Mouse (Mus musculus) erythroblast, embryonic 14.5 days (primary cell): Measurements from ENCODE around the gene Miga1. TPM values are rescaled to one million over a fixed set of nuclear protein-coding genes. Genes with fewer than 3 reads are reported as not detected.
A peak's percentile ranks its signal among the peaks of the same experiment; 100 is the strongest.

ENCODE experiments used
- H3K27me3 ChIP-seq: 2 replicates; pipeline ENCODE4 v1.6.1; 2012; ENCODE audit warnings: inconsistent platforms; ENCODE audit not compliant: control insufficient read depth
- H3K36me3 ChIP-seq: 2 replicates; pipeline ENCODE4 v1.6.1; 2012; ENCODE audit warnings: mild to moderate bottlenecking, inconsistent platforms; ENCODE audit not compliant: control insufficient read depth
- H3K4me1 ChIP-seq: 2 replicates; pipeline ENCODE4 v1.6.1; 2012; ENCODE audit warnings: inconsistent platforms; ENCODE audit not compliant: control insufficient read depth
- H3K4me3 ChIP-seq: replicated peaks from 2 replicates; pipeline ENCODE3; 2012; ENCODE audit warnings: moderate library complexity, mild to moderate bottlenecking, inconsistent platforms
- H3K9me3 ChIP-seq: 2 replicates; pipeline ENCODE4 v1.6.1; 2012; ENCODE audit warnings: low read length, inconsistent platforms, mixed read lengths; ENCODE audit not compliant: control insufficient read depth
- GATA1 ChIP-seq: IDR thresholded peaks from 2 replicates; pipeline ENCODE4 v1.6.1; 2012; ENCODE audit warnings: low read length, inconsistent platforms, mixed read lengths
- TAL1 ChIP-seq: IDR thresholded peaks from 3 replicates; pipeline ENCODE4 v1.6.1; 2012; ENCODE audit warnings: low read length, inconsistent platforms, mixed read lengths
- polyA plus RNA-seq: library from polyadenylated mRNA; stranded (reverse); fragments of >175 nt; gene quantifications from 2 replicates; pipeline ENCODE4 v1.2.3, GENCODE M21; 2012

Gene Miga1
- polyA plus RNA-seq, 1 experiment = 0.55 TPM

DNA sequence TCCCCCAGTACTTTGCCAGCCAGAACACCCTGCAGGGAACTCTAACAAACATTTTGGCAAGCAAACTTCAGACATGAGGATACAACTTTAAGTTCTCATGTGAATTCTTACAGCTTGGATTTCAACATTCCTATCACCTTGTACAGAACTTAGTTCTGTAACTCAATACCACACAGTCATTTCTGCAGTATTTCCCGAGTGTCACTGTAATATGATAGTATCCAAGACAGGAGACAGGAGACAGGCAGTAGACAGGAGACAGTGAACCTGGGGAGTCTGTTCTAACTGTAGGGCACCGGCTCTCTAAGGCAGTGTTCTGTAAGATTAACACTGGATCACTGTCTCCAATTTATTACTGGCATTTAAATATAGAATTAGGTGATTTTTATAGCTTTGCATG is 61.8 kb downstream of the Miga1 start:
- H3K4me3 ChIP-seq = no peak overlapping the region
- H3K4me1 ChIP-seq = peaks cover 6% of the 10 kb centered on the region
- H3K36me3 ChIP-seq = peaks cover 18% of the 10 kb centered on the region
- H3K27me3 ChIP-seq = no peaks in the 10 kb centered on the region
- no peaks in the 10 kb centered on the region for H3K9me3 ChIP-seq
- TF ChIP-seq GATA1 (no peak), TAL1 (no peak)

DNA sequence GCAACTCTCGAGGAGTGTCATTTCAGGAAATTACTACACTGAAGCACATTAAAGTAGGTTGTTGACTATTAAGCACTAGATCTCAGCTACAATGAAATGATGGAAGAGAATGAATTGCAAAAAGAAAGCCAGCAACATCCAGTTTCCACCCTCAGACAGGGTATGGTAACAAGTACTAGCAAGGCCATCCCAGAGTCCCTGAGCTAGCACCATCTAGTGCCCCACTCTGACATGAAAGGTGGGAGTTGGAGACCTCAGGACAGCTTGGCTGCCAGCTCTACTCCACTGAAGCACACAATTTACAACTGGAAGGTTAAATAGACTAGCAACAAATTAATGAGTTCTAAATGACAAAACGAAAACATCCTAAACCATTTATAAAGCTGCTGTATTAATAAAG is 62.3 kb downstream of the Miga1 start:
- H3K36me3 ChIP-seq = peaks cover 16% of the 10 kb centered on the region
- peaks cover 6% of the 10 kb centered on the region for H3K4me1 ChIP-seq
- H3K27me3 ChIP-seq = no peaks in the 10 kb centered on the region
- no peaks in the 10 kb centered on the region for H3K9me3 ChIP-seq
- H3K4me3 ChIP-seq = no peak overlapping the region
- TF ChIP-seq GATA1 (no peak), TAL1 (no peak)

DNA sequence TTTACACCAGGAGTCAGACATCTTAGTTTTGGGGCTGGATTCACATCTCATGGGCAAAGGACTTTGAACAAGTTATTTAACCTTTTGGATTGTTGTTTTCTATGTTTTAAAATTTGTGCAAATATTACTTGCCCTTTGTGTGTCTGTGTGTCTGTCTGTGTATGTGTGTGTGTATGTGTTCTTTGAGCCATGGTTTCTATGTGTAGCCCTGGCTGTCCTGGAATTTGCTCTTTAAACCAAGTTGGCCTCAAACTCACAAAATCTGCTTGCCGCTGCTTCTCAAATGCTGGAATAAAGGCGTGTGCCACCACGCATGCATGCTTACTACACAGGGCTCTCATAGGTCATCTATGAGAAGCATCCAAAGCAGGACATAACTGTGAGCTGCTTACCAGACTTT is 63.3 kb downstream of the Miga1 start:
- peaks cover 9% of the 10 kb centered on the region for H3K36me3 ChIP-seq
- H3K27me3 ChIP-seq = no peaks in the 10 kb centered on the region
- no peak overlapping the region for H3K4me3 ChIP-seq
- H3K4me1 ChIP-seq = no peaks in the 10 kb centered on the region; the same call in 1 of the 2 replicates
- TF ChIP-seq TAL1 = no peak
- no peak for TF ChIP-seq GATA1
- no peaks in the 10 kb centered on the region for H3K9me3 ChIP-seq

DNA sequence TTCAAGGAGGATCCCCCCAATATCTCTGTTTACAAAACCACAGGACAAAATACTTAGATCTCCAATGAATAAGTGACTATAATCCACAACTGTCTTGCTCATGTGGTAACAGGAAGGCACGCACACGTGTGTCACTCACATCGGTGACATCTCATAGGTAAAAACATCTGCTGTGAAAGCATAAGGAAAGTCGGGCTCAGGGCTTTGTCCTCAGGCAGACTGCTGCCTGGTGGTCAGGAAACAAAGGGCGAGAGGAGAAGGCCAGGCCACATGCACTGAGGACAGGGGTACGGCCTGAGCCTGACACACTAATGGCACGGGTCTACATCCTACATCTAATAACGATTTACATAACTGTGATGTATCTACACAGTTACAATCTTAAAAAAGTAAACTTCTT is 65.2 kb downstream of the Miga1 start:
- no peaks in the 10 kb centered on the region for H3K27me3 ChIP-seq
- H3K4me1 ChIP-seq = no peaks in the 10 kb centered on the region
- no peak overlapping the region for H3K4me3 ChIP-seq
- H3K36me3 ChIP-seq = peaks cover 9% of the 10 kb centered on the region
- TF ChIP-seq TAL1 = no peak
- no peak for TF ChIP-seq GATA1
- no peaks in the 10 kb centered on the region for H3K9me3 ChIP-seq

DNA sequence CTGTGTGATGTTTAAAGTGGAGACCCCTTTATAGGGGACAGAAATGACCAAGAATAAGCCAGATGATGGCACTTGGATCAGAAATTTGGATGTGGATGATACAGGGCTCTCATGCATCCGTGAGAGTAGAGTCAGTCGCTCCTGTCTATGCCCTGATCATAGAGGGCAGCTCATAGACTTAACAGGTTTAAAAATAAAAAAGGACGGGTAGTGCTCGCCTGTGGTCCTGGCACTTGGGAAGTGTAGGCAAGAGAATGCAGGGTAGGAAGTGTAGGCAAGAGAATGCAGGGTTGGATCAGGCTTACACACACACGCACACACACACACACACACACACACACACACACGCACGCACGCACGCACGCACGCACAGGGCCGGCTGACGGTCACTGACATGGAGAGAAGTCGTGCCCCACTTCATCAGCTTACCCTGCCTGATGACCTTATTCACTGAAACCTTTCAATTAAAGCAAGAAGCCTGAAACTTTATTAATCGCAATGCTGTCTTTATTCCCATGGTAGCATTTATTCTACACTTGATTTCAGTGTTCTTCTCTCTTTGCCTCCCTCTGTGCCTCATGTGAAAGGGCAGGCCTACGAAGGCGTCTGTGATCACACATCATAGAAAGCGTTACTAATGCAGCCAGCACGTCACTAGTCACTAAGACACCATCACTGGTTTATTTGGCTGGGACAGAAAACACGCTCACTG is 67.1 kb downstream of the Miga1 start:
- H3K4me1 ChIP-seq = no peaks in the 10 kb centered on the region
- H3K36me3 ChIP-seq = peaks cover 9% of the 10 kb centered on the region
- H3K4me3 ChIP-seq = no peak overlapping the region
- no peaks in the 10 kb centered on the region for H3K9me3 ChIP-seq
- no peak for TF ChIP-seq TAL1
- TF ChIP-seq GATA1 = no peak
- H3K27me3 ChIP-seq = peaks cover 9% of the 10 kb centered on the region

DNA sequence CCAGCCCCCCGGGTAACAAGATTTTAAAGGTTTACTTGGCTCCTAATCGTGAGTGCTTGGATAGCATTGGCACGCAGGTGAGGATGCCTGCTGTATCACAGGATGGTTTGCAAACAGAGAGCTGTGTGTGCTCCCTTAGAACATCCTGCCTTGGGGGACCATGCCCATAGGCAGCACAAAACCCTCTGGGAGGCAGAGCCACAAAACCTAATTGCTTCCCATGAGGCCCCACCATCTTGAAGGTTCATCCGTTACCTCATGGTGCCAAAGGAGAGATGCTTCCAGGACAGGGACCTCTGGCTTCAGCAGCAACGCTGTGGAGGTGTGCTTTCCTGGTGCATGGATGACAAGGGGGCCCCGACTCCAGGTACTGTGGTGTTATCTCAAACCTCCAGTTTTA is 68.3 kb downstream of the Miga1 start:
- H3K36me3 ChIP-seq = peaks cover 9% of the 10 kb centered on the region
- no peaks in the 10 kb centered on the region for H3K9me3 ChIP-seq
- H3K27me3 ChIP-seq = peaks cover 22% of the 10 kb centered on the region
- TF ChIP-seq GATA1 (no peak), TAL1 (no peak)
- H3K4me1 ChIP-seq = no peaks in the 10 kb centered on the region
- no peak overlapping the region for H3K4me3 ChIP-seq

DNA sequence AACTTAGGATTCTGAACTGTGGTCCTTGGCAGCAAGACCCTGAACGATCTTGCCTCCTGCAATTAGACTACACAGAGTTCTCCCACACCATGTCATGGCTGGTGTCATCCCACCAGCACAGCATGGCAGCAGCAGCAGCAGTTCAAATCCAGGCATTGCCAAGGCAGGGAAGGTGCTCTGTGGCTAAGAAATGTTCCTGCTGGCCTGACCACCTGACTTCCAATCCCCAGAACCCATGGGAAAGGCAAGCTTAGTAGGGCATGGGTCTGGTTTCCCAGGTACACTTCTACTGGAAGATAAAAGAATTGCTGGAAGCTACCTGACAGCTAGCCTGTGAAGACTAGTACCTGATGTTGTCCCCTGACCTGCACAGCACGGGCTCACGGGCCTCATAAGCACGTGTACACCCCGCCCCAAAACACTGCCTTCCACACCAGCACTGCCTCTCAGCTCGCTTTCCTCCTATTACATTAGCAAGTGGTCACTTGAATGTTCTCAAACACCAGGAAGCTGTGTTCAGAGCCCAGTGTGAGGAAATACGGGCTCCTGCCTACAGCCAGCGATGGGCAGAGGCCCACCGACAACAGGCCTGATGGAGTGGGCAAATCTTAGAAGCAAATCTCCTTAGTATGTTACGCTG is 69.0 kb downstream of the Miga1 start:
- H3K4me1 ChIP-seq = no peaks in the 10 kb centered on the region; the same call in 1 of the 2 replicates
- TF ChIP-seq GATA1 (no peak), TAL1 (no peak)
- H3K27me3 ChIP-seq = peaks cover 28% of the 10 kb centered on the region
- H3K9me3 ChIP-seq = no peaks in the 10 kb centered on the region
- H3K36me3 ChIP-seq = peaks cover 4% of the 10 kb centered on the region
- no peak overlapping the region for H3K4me3 ChIP-seq

DNA sequence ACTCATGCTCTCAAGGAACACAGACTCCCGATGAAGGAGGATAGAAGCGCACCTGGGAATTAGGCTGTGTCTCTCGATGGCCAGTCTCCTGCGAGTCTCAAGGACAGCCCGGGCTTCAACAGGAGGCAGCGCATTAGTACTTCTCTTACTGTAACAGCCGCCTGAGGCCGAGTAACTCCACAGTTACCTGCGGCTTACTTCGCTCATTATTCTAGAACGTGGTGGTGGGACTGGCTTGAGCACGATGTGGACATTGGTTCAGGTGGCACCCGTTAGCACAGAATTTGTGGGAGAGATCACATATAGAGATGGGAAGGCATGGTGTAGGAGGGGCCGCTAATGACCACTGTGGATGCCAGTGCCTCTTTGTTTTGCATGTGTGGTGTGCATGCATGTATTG is 72.1 kb downstream of the Miga1 start:
- Histone ChIP-seq H3K9me3 (no peaks in the 10 kb centered on the region), H3K27me3 (peaks cover 59% of the 10 kb centered on the region), H3K36me3 (no peaks in the 10 kb centered on the region), H3K4me3 (no peak overlapping the region), H3K4me1 (peaks cover 13% of the 10 kb centered on the region)
- no peak for TF ChIP-seq GATA1
- TF ChIP-seq TAL1 = no peak

DNA sequence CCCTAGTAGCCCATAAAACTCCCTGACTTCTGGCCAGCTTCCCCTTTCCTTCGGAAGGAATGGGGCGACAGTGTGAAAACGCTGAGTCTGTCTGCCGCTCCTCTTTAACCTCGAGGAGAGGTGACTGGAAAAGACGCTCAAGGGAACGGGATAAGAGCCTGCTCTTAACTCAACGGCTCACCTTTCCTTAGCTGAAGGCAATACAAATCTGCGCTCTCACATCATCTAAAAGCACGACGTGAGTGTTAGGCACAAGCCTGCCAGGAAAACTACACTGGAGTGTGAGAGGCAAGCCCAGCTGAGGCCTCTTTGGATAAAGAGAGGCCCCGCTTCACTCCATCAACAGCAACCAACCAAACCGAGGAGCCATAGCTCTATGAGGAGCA is 74.2 kb downstream of the Miga1 start, which contains the start of gene Nexn:
Nexn (minus strand) TSS at position 315 of the 386 bp plus-strand sequence.
- no peaks in the 10 kb centered on the region for H3K9me3 ChIP-seq
- peaks cover 80% of the 10 kb centered on the region for H3K27me3 ChIP-seq
- H3K36me3 ChIP-seq = no peaks in the 10 kb centered on the region
- peak within 1 kb of the TSS; percentile 46 for H3K4me3 ChIP-seq
- TF ChIP-seq TAL1 (no peak), GATA1 (no peak)
- H3K4me1 ChIP-seq = peaks cover 21% of the 10 kb centered on the region
